Mouse (Mus musculus) induced T-regulatory cell, adult 2 months (primary cell): Measurements from ENCODE around the gene Abhd17c.
A peak's percentile ranks its signal among the peaks of the same experiment; 100 is the strongest.
"Not testable (repeated sequence)": the region's sequence is repeated elsewhere in the genome, so short reads cannot be mapped to it uniquely, and the experiment has no call there.

Experiments
- DNase-seq: peaks from one replicate; pipeline ENCODE4 v3.0.0-alpha.2; 2012; ENCODE audit warnings: low read depth

The Abhd17c gene

GRCm38 (mm10) chr7:84151001-84151959, at the start of gene Abhd17c:
Gene Abhd17c (minus strand): TSS chr7:84151893.
- DNase-seq = peak; percentile 61

- DNase-seq = no peak
Observed at GRCm38 (mm10) chr7:84197208-84197860, 45.6 kb upstream of the Abhd17c start.

GRCm38 (mm10) chr7:84196221-84196620, 44.5 kb upstream of the Abhd17c start:
- DNase-seq = peak; percentile 63

- peak; percentile 38 for DNase-seq
Observed at GRCm38 (mm10) chr7:84192256-84192655, 40.6 kb upstream of the Abhd17c start.

- no peak for DNase-seq
Observed at GRCm38 (mm10) chr7:84191476-84191875, 39.8 kb upstream of the Abhd17c start.

- DNase-seq = no peak
Observed at GRCm38 (mm10) chr7:84188196-84188595, 36.5 kb upstream of the Abhd17c start.

- DNase-seq = no peak
Observed at GRCm38 (mm10) chr7:84185196-84185595, 33.5 kb upstream of the Abhd17c start.

- no peak for DNase-seq
Observed at GRCm38 (mm10) chr7:84184703-84185102, 33.0 kb upstream of the Abhd17c start.

GRCm38 (mm10) chr7:84178809-84179208, 27.1 kb upstream of the Abhd17c start:
- DNase-seq = not testable (repeated sequence)

- DNase-seq = no peak
Observed at GRCm38 (mm10) chr7:84174655-84175448, 23.2 kb upstream of the Abhd17c start.

- peak; percentile 63 for DNase-seq
Observed at GRCm38 (mm10) chr7:84173394-84173793, 21.7 kb upstream of the Abhd17c start.

- DNase-seq = no peak
Observed at GRCm38 (mm10) chr7:84171177-84171787, 19.6 kb upstream of the Abhd17c start.

- no peak for DNase-seq
Observed at GRCm38 (mm10) chr7:84168355-84168754, 16.7 kb upstream of the Abhd17c start.

- DNase-seq = peak; percentile 48
Observed at GRCm38 (mm10) chr7:84166721-84167419, 15.2 kb upstream of the Abhd17c start.

GRCm38 (mm10) chr7:84166007-84166406, 14.3 kb upstream of the Abhd17c start:
- peak; percentile 62 for DNase-seq

GRCm38 (mm10) chr7:84165288-84165687, 13.6 kb upstream of the Abhd17c start:
- DNase-seq = peak; percentile 61

GRCm38 (mm10) chr7:84164880-84165279, 13.2 kb upstream of the Abhd17c start:
- peak; percentile 79 for DNase-seq

- DNase-seq = peak; percentile 26
Observed at GRCm38 (mm10) chr7:84164419-84164818, 12.7 kb upstream of the Abhd17c start.

GRCm38 (mm10) chr7:84163585-84163984, 11.9 kb upstream of the Abhd17c start:
- DNase-seq = no peak

- no peak for DNase-seq
Observed at GRCm38 (mm10) chr7:84159414-84159813, 7.7 kb upstream of the Abhd17c start.

- DNase-seq = no peak
Observed at GRCm38 (mm10) chr7:84153821-84154220, 2.1 kb upstream of the Abhd17c start.
